ENCODE assay signal across 9 mouse cellular contexts in genomic region chr17:63185531-63185930, GRCm38 (mm10).
DNase-seq lines count a peak whose midpoint lies in the region; ATAC-seq lines count a peak whose summit lies in the region.
"Had no signal": no experiment of that assay in that cellular context is flagged by ENCODE, and none has a peak within 500 bp of the region (broad histone marks: within the 10 kb centered on the region; RNA-seq: fewer than 3 reads in every experiment).

No protein-coding gene starts in this region.

- no peaks in the 10 kb centered on the region for H3K27me3 ChIP-seq in heart, embryonic 12.5 days (replicated peaks)
- 0 out of 2 replicates have a peak, but pooled peaks cover 3% of the 10 kb centered on the region for H3K27me3 ChIP-seq in hindbrain, embryonic 13.5 days

- no peak overlapping the region for H3K4me3 ChIP-seq in heart, embryonic 12.5 days
- H3K4me3 ChIP-seq in hindbrain, embryonic 13.5 days: no peak overlapping the region
- H3K4me3 ChIP-seq: myocyte had no signal

- ATAC-seq in heart, embryonic 12.5 days (ENCODE audit: insufficient number of reproducible peaks, low FRiP score): no peak
- ATAC-seq in hindbrain, embryonic 13.5 days (ENCODE audit: low FRiP score): peak; percentile 65; the same call in 1 of the 2 replicates
- ATAC-seq in monocyte, adult 5-6 weeks (replicated peaks; ENCODE audit: insufficient number of reproducible peaks, low FRiP score, low TSS enrichment, poor library complexity, severe bottlenecking): no peak
- no peak for ATAC-seq in frontal cortex, adult (ENCODE audit: low TSS enrichment)

- H3K9ac ChIP-seq in heart, embryonic 12.5 days: no peak overlapping the region
- no peak overlapping the region for H3K9ac ChIP-seq in hindbrain, embryonic 13.5 days

- WGBS in heart, embryonic 12.5 days: 80% methylated on average over 9 of the region's 9 CpGs
- 16% methylated on average over 9 of the region's 9 CpGs for WGBS in hindbrain, embryonic 13.5 days

- no peaks in the 10 kb centered on the region for H3K9me3 ChIP-seq in heart, embryonic 12.5 days (replicated peaks)
- H3K9me3 ChIP-seq in hindbrain, embryonic 13.5 days: no peaks in the 10 kb centered on the region

- no peak overlapping the region for H3K4me2 ChIP-seq in heart, embryonic 12.5 days
- H3K4me2 ChIP-seq in hindbrain, embryonic 13.5 days: peak overlapping the region; percentile 29; the same call in 1 of the 2 replicates

- peaks cover 3% of the 10 kb centered on the region; the same call in 1 of the 2 replicates for H3K4me1 ChIP-seq in heart, embryonic 12.5 days (replicated peaks)
- H3K4me1 ChIP-seq in hindbrain, embryonic 13.5 days (replicated peaks): peaks cover 17% of the 10 kb centered on the region

- no peak overlapping the region for H3K27ac ChIP-seq in heart, embryonic 12.5 days (ENCODE audit: poor library complexity, severe bottlenecking)
- no peak overlapping the region for H3K27ac ChIP-seq in hindbrain, embryonic 13.5 days

- H3K36me3 ChIP-seq in heart, embryonic 12.5 days: no peaks in the 10 kb centered on the region
- H3K36me3 ChIP-seq in hindbrain, embryonic 13.5 days: no peaks in the 10 kb centered on the region

- peak; percentile 93 for DNase-seq in heart, adult 11 months
- DNase-seq in brain, adult 2 months (ENCODE audit: low read depth, low spot score): peak; percentile 47
- DNase-seq in lung, postnatal 4 days: peak; percentile 37 to 66
- DNase-seq in spleen, adult 18-20 months: no peak

Comparison
In these comparisons a context has a peak if more than half of its experiments do, and no peak if none do; other contexts are left out.
1. DNase-seq: peak in heart, adult 11 months (single experiment), brain, adult 2 months (single experiment) and lung, postnatal 4 days (2 of 2); none in spleen, adult 18-20 months (0 of 2).